In genomic region chr11:107129641-107130040, GRCm38 (mm10) we compare ENCODE assay signal across 9 mouse cellular contexts. TPM values are rescaled to one million over a fixed set of nuclear protein-coding genes. Genes with fewer than 3 reads are reported as not detected.
A peak's percentile ranks its signal among the peaks of the same experiment; 100 is the strongest.
DNase-seq lines count a peak whose midpoint lies in the region; ATAC-seq and TF ChIP-seq lines count a peak whose summit lies in the region.
"Had no signal": no experiment of that assay in that cellular context is flagged by ENCODE, and none has a peak within 500 bp of the region (broad histone marks: within the 10 kb centered on the region; RNA-seq: fewer than 3 reads in every experiment).

No protein-coding gene starts in this region.

- no peaks in the 10 kb centered on the region for H3K36me3 ChIP-seq in forebrain, postnatal 0 days (ENCODE audit: insufficient read depth)
- H3K36me3 ChIP-seq in liver, embryonic 15.5 days (replicated peaks), result 0 out of 2 replicates have a peak, but pooled peaks cover 6% of the 10 kb centered on the region
- no peaks in the 10 kb centered on the region for H3K36me3 ChIP-seq in thymus, adult 2 months (ENCODE audit: control insufficient read depth, insufficient read depth, low read length)

- H3K9ac ChIP-seq in forebrain, postnatal 0 days, result no peak overlapping the region
- H3K9ac ChIP-seq in liver, embryonic 15.5 days, result peak overlapping the region; percentile 98

- peak overlapping the region; percentile 94 for H3K4me3 ChIP-seq in gastrocnemius, adult 2 months
- peak overlapping the region; percentile 98 for H3K4me3 ChIP-seq in forebrain, postnatal 0 days (ENCODE audit: low read depth, low read length)
- peak overlapping the region; percentile 93 for H3K4me3 ChIP-seq in liver, embryonic 15.5 days (replicated peaks)
- no peak overlapping the region for H3K4me3 ChIP-seq in thymus, adult 2 months (ENCODE audit: control insufficient read depth, insufficient read depth, low read length)

- H3K9me3 ChIP-seq in forebrain, postnatal 0 days (ENCODE audit: low read length), result no peaks in the 10 kb centered on the region
- H3K9me3 ChIP-seq in liver, embryonic 15.5 days (replicated peaks), result no peaks in the 10 kb centered on the region

- intact Hi-C loops in gastrocnemius, adult 2 months (cut with DNase I), result loop anchor here (2.0 to 5.0 kb wide), 2 partner anchors 17 to 32 kb away; no protein-coding TSS in a partner anchor

- H3K27ac ChIP-seq in gastrocnemius, adult 2 months, result 0 out of 2 replicates have a peak overlapping the region, but pooled peaks have one; percentile 28
- no peak overlapping the region for H3K27ac ChIP-seq in forebrain, postnatal 0 days (ENCODE audit: low read depth, low read length)
- peak overlapping the region; percentile 90 for H3K27ac ChIP-seq in liver, embryonic 15.5 days (replicated peaks)
- no peak overlapping the region for H3K27ac ChIP-seq in thymus, adult 2 months (ENCODE audit: control insufficient read depth, insufficient read depth, low read length)

- H3K27me3 ChIP-seq in forebrain, postnatal 0 days (ENCODE audit: insufficient read depth, low read length), result no peaks in the 10 kb centered on the region
- no peaks in the 10 kb centered on the region for H3K27me3 ChIP-seq in liver, embryonic 15.5 days
- no peaks in the 10 kb centered on the region for H3K27me3 ChIP-seq in thymus, adult 2 months (ENCODE audit: control insufficient read depth, insufficient read depth, low read length)

- WGBS in forebrain, postnatal 0 days, result 18% methylated on average over 2 of the region's 2 CpGs
- 13% methylated on average over 2 of the region's 2 CpGs for WGBS in liver, embryonic 15.5 days (ENCODE audit: insufficient replicate concordance)
- 2% methylated on average over 2 of the region's 2 CpGs for WGBS in thymus, adult 2 months

- no peak for TF ChIP-seq CTCF in gastrocnemius, adult 2 months (IDR thresholded peaks at IDR 0.05)
- no peak for TF ChIP-seq CTCF in forebrain, postnatal 0 days (IDR thresholded peaks at IDR 0.05; ENCODE audit: low read depth)
- TF ChIP-seq CTCF in thymus, adult 2 months (IDR thresholded peaks at IDR 0.05; ENCODE audit: borderline replicate concordance, control insufficient read depth, extremely low read depth, insufficient read depth, low read length, poor library complexity), result no peak

- no peak for ATAC-seq in forebrain, postnatal 0 days
- no peak for ATAC-seq in liver, embryonic 15.5 days (ENCODE audit: insufficient read depth)

- peaks cover 10% of the 10 kb centered on the region; the same call in 1 of the 2 replicates for H3K4me1 ChIP-seq in forebrain, postnatal 0 days (ENCODE audit: insufficient read depth)
- peaks cover 51% of the 10 kb centered on the region for H3K4me1 ChIP-seq in liver, embryonic 15.5 days (replicated peaks)
- peaks cover 11% of the 10 kb centered on the region for H3K4me1 ChIP-seq in thymus, adult 2 months (replicated peaks; ENCODE audit: control insufficient read depth, insufficient read depth, low read length)

- peak overlapping the region; percentile 82 for H3K4me2 ChIP-seq in forebrain, postnatal 0 days (ENCODE audit: low read depth)
- H3K4me2 ChIP-seq in liver, embryonic 15.5 days, result peak overlapping the region; percentile 92

- no peak for TF ChIP-seq POLR2A in thymus, adult 2 months (IDR thresholded peaks at IDR 0.05; ENCODE audit: control insufficient read depth, extremely low read depth, insufficient read depth, low read length, poor library complexity)

- no peak for DNase-seq in gastrocnemius, adult 2 months
- no peak for DNase-seq in gastrocnemius, postnatal 4 days (ENCODE audit: low spot score in 2 of 2)
- DNase-seq in 416B (ENCODE audit: low read depth), result peak; percentile 34
- no peak for DNase-seq in forebrain, postnatal 0 days
- no peak for DNase-seq in left cerebral cortex, adult 11 months (ENCODE audit: low spot score)
- no peak for DNase-seq in thymus, adult 2 months
- DNase-seq in layer of hippocampus, adult 9-10 months (ENCODE audit: low spot score), result no peak
- DNase-seq: lung, adult 2 months had no signal

RNA-seq across cellular contexts. Expression of gene Bptf, which starts 2.3 kb away (rescaled TPM):
- total RNA-seq in gastrocnemius, adult 2 months (2021), result 10 to 100 TPM; 22.4 to 24.2 TPM
- 10 to 100 TPM; 41.5 to 45.7 TPM for total RNA-seq in gastrocnemius, postnatal 4 days (2021)
- 42.9 and 52.6 TPM in 2 replicates for total RNA-seq in forebrain, postnatal 0 days (2014; rRNA removed)
- 11.0 and 17.2 TPM in 2 replicates for polyA plus RNA-seq in forebrain, postnatal 0 days (2015; fragmentation: Nextera tagmentation; extraction: Ambion mirVana)
- 7.8 and 8.4 TPM in 2 replicates for polyA plus RNA-seq in liver, embryonic 15.5 days (2015; fragmentation: Nextera tagmentation; extraction: Ambion mirVana)
- polyA plus RNA-seq in thymus, adult 2 months (2012; rRNA removed), result 58.4 and 66.1 TPM in 2 replicates

RNA-seq across cellular contexts. Expression of gene Nol11, which starts 59.5 kb away (rescaled TPM):
- total RNA-seq in gastrocnemius, adult 2 months (2021), result 10 to 100 TPM; 13.6 to 15.4 TPM
- 10 to 100 TPM; 19.2 to 21.4 TPM for total RNA-seq in gastrocnemius, postnatal 4 days (2021)
- 42.2 and 49.0 TPM in 2 replicates for total RNA-seq in forebrain, postnatal 0 days (2014; rRNA removed)
- 25.5 and 35.6 TPM in 2 replicates for polyA plus RNA-seq in forebrain, postnatal 0 days (2015; fragmentation: Nextera tagmentation; extraction: Ambion mirVana)
- 19.4 and 24.7 TPM in 2 replicates for polyA plus RNA-seq in liver, embryonic 15.5 days (2015; fragmentation: Nextera tagmentation; extraction: Ambion mirVana)
- 11.7 and 12.8 TPM in 2 replicates for polyA plus RNA-seq in thymus, adult 2 months (2012; rRNA removed)

Comparison
In these comparisons a context has a peak if more than half of its experiments do, and no peak if none do; other contexts are left out.
1. H3K27ac ChIP-seq: peak in gastrocnemius, adult 2 months (single experiment) and liver, embryonic 15.5 days (single experiment); none in forebrain, postnatal 0 days (single experiment) and thymus, adult 2 months (single experiment).